Mouse (Mus musculus): ENCODE measurements around the gene Olfr1438-ps1. TPM values are rescaled to one million over a fixed set of nuclear protein-coding genes. Genes with fewer than 3 reads are reported as not detected.
"Not testable (repeated sequence)": the region's sequence is repeated elsewhere in the genome, so short reads cannot be mapped to it uniquely, and the experiment has no call there.

The Olfr1438-ps1 gene
- not detected in 2 replicates for polyA plus RNA-seq (2015; fragmentation: Nextera tagmentation; extraction: Ambion mirVana)

GRCm38 (mm10) chr19:12335810-12336209, at the start of gene Olfr1438-ps1:
Olfr1438-ps1 (minus strand) TSS chr19:12335910.
- WGBS = 85% methylated on average over 3 of the region's 3 CpGs
- H3K4me1 ChIP-seq (replicated peaks; ENCODE audit: insufficient read depth, low read length) = no peaks in the 10 kb centered on the region
- ATAC-seq (replicated peaks; ENCODE audit: low FRiP score, low read depth) = no peak

GRCm38 (mm10) chr19:12374465-12375025, 38.8 kb upstream of the Olfr1438-ps1 start:
- Histone ChIP-seq H3K27me3 (ENCODE audit: insufficient read depth, low read length) (no peaks in the 10 kb centered on the region), H3K27ac (no peak overlapping the region), H3K9ac (ENCODE audit: low read depth, low read length) (no peak overlapping the region), H3K9me3 (replicated peaks; ENCODE audit: low read length) (no peaks in the 10 kb centered on the region), H3K4me1 (replicated peaks; ENCODE audit: insufficient read depth, low read length) (no peaks in the 10 kb centered on the region), H3K4me3 (replicated peaks; ENCODE audit: low read depth, low read length) (no peak overlapping the region), H3K4me2 (ENCODE audit: low read length) (no peak overlapping the region), H3K36me3 (ENCODE audit: insufficient read depth, low read length) (no peaks in the 10 kb centered on the region)
- no peak for TF ChIP-seq CTCF (IDR thresholded peaks at IDR 0.05; ENCODE audit: low read depth)
- no peak for ATAC-seq (replicated peaks; ENCODE audit: low FRiP score, low read depth)
- 60% methylated on average over 2 of the region's 2 CpGs for WGBS
- DNase-seq (ENCODE audit: low spot score) = no peak

More at GRCm38 (mm10) chr19:12335810-12336209, at the start of gene Olfr1438-ps1:
- Histone ChIP-seq H3K9me3 (replicated peaks; ENCODE audit: low read length) (no peaks in the 10 kb centered on the region), H3K4me3 (replicated peaks; ENCODE audit: low read depth, low read length) (no peak within 1 kb of the TSS), H3K27ac (no peak within 1 kb of the TSS), H3K36me3 (ENCODE audit: insufficient read depth, low read length) (no peaks in the 10 kb centered on the region), H3K4me2 (ENCODE audit: low read length) (no peak within 1 kb of the TSS), H3K9ac (ENCODE audit: low read depth, low read length) (no peak within 1 kb of the TSS), H3K27me3 (ENCODE audit: insufficient read depth, low read length) (no peaks in the 10 kb centered on the region)
- no peak for TF ChIP-seq CTCF (IDR thresholded peaks at IDR 0.05; ENCODE audit: low read depth)
- no peak for DNase-seq (ENCODE audit: low spot score)

- Histone ChIP-seq H3K9ac (ENCODE audit: low read depth, low read length) (no peak overlapping the region), H3K4me1 (replicated peaks; ENCODE audit: insufficient read depth, low read length) (no peaks in the 10 kb centered on the region), H3K4me2 (ENCODE audit: low read length) (no peak overlapping the region), H3K27me3 (ENCODE audit: insufficient read depth, low read length) (no peaks in the 10 kb centered on the region), H3K4me3 (replicated peaks; ENCODE audit: low read depth, low read length) (no peak overlapping the region), H3K36me3 (ENCODE audit: insufficient read depth, low read length) (no peaks in the 10 kb centered on the region), H3K9me3 (replicated peaks; ENCODE audit: low read length) (no peaks in the 10 kb centered on the region), H3K27ac (no peak overlapping the region)
- 77% methylated on average over 3 of the region's 3 CpGs for WGBS
- ATAC-seq (replicated peaks; ENCODE audit: low FRiP score, low read depth) (no peak), DNase-seq (ENCODE audit: low spot score) (no peak)
- no peak for TF ChIP-seq CTCF (IDR thresholded peaks at IDR 0.05; ENCODE audit: low read depth)
These were observed 37.3 kb upstream of the Olfr1438-ps1 start for GRCm38 (mm10) chr19:12373004-12373403.

- 74% methylated on average over 2 of the region's 2 CpGs for WGBS
- no peak for DNase-seq (ENCODE audit: low spot score)
- no peaks in the 10 kb centered on the region for H3K27me3 ChIP-seq (ENCODE audit: insufficient read depth, low read length)
These were observed 10.7 kb downstream of the Olfr1438-ps1 start, which contains the start of gene Olfr1437 for GRCm38 (mm10) chr19:12325001-12325400. Olfr1437 (minus strand) TSS chr19:12325101.

GRCm38 (mm10) chr19:12299030-12299429, 36.7 kb downstream of the Olfr1438-ps1 start, which contains the start of gene Olfr1436:
Olfr1436 (minus strand) TSS chr19:12299130.
- not testable (repeated sequence) for H3K4me1 ChIP-seq (replicated peaks; ENCODE audit: insufficient read depth, low read length); H3K27ac ChIP-seq; H3K27me3 ChIP-seq (ENCODE audit: insufficient read depth, low read length); H3K36me3 ChIP-seq (ENCODE audit: insufficient read depth, low read length); H3K9ac ChIP-seq (ENCODE audit: low read depth, low read length); ATAC-seq (replicated peaks; ENCODE audit: low FRiP score, low read depth); H3K4me2 ChIP-seq (ENCODE audit: low read length); H3K9me3 ChIP-seq (replicated peaks; ENCODE audit: low read length); DNase-seq (ENCODE audit: low spot score); H3K4me3 ChIP-seq (replicated peaks; ENCODE audit: low read depth, low read length)
- 75% methylated on average over 1 of the region's 1 CpGs for WGBS

More at GRCm38 (mm10) chr19:12325001-12325400, 10.7 kb downstream of the Olfr1438-ps1 start, which contains the start of gene Olfr1437:
- H3K9ac ChIP-seq (ENCODE audit: low read depth, low read length) = no peak within 1 kb of the TSS
- no peaks in the 10 kb centered on the region for H3K36me3 ChIP-seq (ENCODE audit: insufficient read depth, low read length)
- ATAC-seq (replicated peaks; ENCODE audit: low FRiP score, low read depth) = no peak
- no peak within 1 kb of the TSS for H3K4me3 ChIP-seq (replicated peaks; ENCODE audit: low read depth, low read length)
- TF ChIP-seq CTCF (IDR thresholded peaks at IDR 0.05; ENCODE audit: low read depth) = no peak
- no peak within 1 kb of the TSS for H3K27ac ChIP-seq
- no peaks in the 10 kb centered on the region for H3K4me1 ChIP-seq (replicated peaks; ENCODE audit: insufficient read depth, low read length)
- no peaks in the 10 kb centered on the region for H3K9me3 ChIP-seq (replicated peaks; ENCODE audit: low read length)
- no peak within 1 kb of the TSS for H3K4me2 ChIP-seq (ENCODE audit: low read length)

GRCm38 (mm10) chr19:12292979-12293378, 42.7 kb downstream of the Olfr1438-ps1 start:
- ATAC-seq (replicated peaks; ENCODE audit: low FRiP score, low read depth) = no peak
- Histone ChIP-seq H3K9ac (ENCODE audit: low read depth, low read length) (no peak overlapping the region), H3K4me1 (replicated peaks; ENCODE audit: insufficient read depth, low read length) (no peaks in the 10 kb centered on the region), H3K27ac (no peak overlapping the region), H3K4me3 (replicated peaks; ENCODE audit: low read depth, low read length) (no peak overlapping the region), H3K36me3 (ENCODE audit: insufficient read depth, low read length) (no peaks in the 10 kb centered on the region), H3K27me3 (ENCODE audit: insufficient read depth, low read length) (no peaks in the 10 kb centered on the region), H3K9me3 (replicated peaks; ENCODE audit: low read length) (no peaks in the 10 kb centered on the region), H3K4me2 (ENCODE audit: low read length) (no peak overlapping the region)
- no peak for DNase-seq (ENCODE audit: low spot score)
- TF ChIP-seq CTCF (IDR thresholded peaks at IDR 0.05; ENCODE audit: low read depth) = no peak

- Histone ChIP-seq H3K27me3 (ENCODE audit: insufficient read depth, low read length) (no peaks in the 10 kb centered on the region), H3K4me3 (replicated peaks; ENCODE audit: low read depth, low read length) (no peak within 1 kb of the TSS), H3K36me3 (ENCODE audit: insufficient read depth, low read length) (no peaks in the 10 kb centered on the region), H3K4me2 (ENCODE audit: low read length) (no peak within 1 kb of the TSS), H3K4me1 (replicated peaks; ENCODE audit: insufficient read depth, low read length) (no peaks in the 10 kb centered on the region), H3K9me3 (replicated peaks; ENCODE audit: low read length) (no peaks in the 10 kb centered on the region), H3K27ac (no peak within 1 kb of the TSS), H3K9ac (ENCODE audit: low read depth, low read length) (no peak within 1 kb of the TSS)
- TF ChIP-seq CTCF (IDR thresholded peaks at IDR 0.05; ENCODE audit: low read depth) = no peak
- 57% methylated on average over 2 of the region's 2 CpGs for WGBS
- DNase-seq (ENCODE audit: low spot score) (no peak), ATAC-seq (replicated peaks; ENCODE audit: low FRiP score, low read depth) (no peak)
These were observed 56.2 kb downstream of the Olfr1438-ps1 start, which contains the start of gene Olfr1434 for GRCm38 (mm10) chr19:12279554-12279953. Olfr1434 (plus strand) TSS chr19:12279854.

Other genes with a start within 250 kb of the Olfr1438-ps1 start
- gene Olfr1426, start 243.9 kb downstream of the Olfr1438-ps1 start, polyA plus RNA-seq (2015; fragmentation: Nextera tagmentation; extraction: Ambion mirVana) = not detected in 2 replicates
- gene Olfr1427, start 232.6 kb downstream of the Olfr1438-ps1 start, polyA plus RNA-seq (2015; fragmentation: Nextera tagmentation; extraction: Ambion mirVana) = not detected in 2 replicates
- not detected in 2 replicates for gene Olfr1428, start 220.0 kb downstream of the Olfr1438-ps1 start, polyA plus RNA-seq (2015; fragmentation: Nextera tagmentation; extraction: Ambion mirVana)
- not detected in 2 replicates for gene Olfr76, start 212.7 kb downstream of the Olfr1438-ps1 start, polyA plus RNA-seq (2015; fragmentation: Nextera tagmentation; extraction: Ambion mirVana)
- gene Olfr1555-ps1, start 165.8 kb downstream of the Olfr1438-ps1 start, polyA plus RNA-seq (2015; fragmentation: Nextera tagmentation; extraction: Ambion mirVana) = not detected in 2 replicates
- gene Olfr1431, start 135.3 kb downstream of the Olfr1438-ps1 start, polyA plus RNA-seq (2015; fragmentation: Nextera tagmentation; extraction: Ambion mirVana) = not detected in 2 replicates
- gene Olfr1432, start 103.3 kb downstream of the Olfr1438-ps1 start, polyA plus RNA-seq (2015; fragmentation: Nextera tagmentation; extraction: Ambion mirVana) = not detected in 2 replicates
- not detected in 2 replicates for gene Olfr262, start 94.3 kb downstream of the Olfr1438-ps1 start, polyA plus RNA-seq (2015; fragmentation: Nextera tagmentation; extraction: Ambion mirVana)
- not detected in 2 replicates for gene Olfr235, start 74.9 kb downstream of the Olfr1438-ps1 start, polyA plus RNA-seq (2015; fragmentation: Nextera tagmentation; extraction: Ambion mirVana)
- not detected in 2 replicates for gene Olfr1434, start 56.1 kb downstream of the Olfr1438-ps1 start, polyA plus RNA-seq (2015; fragmentation: Nextera tagmentation; extraction: Ambion mirVana)
- not detected in 2 replicates for gene Olfr1436, start 36.8 kb downstream of the Olfr1438-ps1 start, polyA plus RNA-seq (2015; fragmentation: Nextera tagmentation; extraction: Ambion mirVana)
- gene Olfr1437, start 10.8 kb downstream of the Olfr1438-ps1 start, polyA plus RNA-seq (2015; fragmentation: Nextera tagmentation; extraction: Ambion mirVana) = not detected in 2 replicates
- gene Olfr1440, start 51.4 kb upstream of the Olfr1438-ps1 start, polyA plus RNA-seq (2015; fragmentation: Nextera tagmentation; extraction: Ambion mirVana) = not detected in 2 replicates
- not detected in 2 replicates for gene Olfr1441, start 81.5 kb upstream of the Olfr1438-ps1 start, polyA plus RNA-seq (2015; fragmentation: Nextera tagmentation; extraction: Ambion mirVana)
- not detected in 2 replicates for gene Pfpl, start 92.0 kb upstream of the Olfr1438-ps1 start, polyA plus RNA-seq (2015; fragmentation: Nextera tagmentation; extraction: Ambion mirVana)
- 0.56 and 0.74 TPM in 2 replicates for gene Mpeg1, start 124.9 kb upstream of the Olfr1438-ps1 start, polyA plus RNA-seq (2015; fragmentation: Nextera tagmentation; extraction: Ambion mirVana)
- gene Dtx4, start 165.5 kb upstream of the Olfr1438-ps1 start, polyA plus RNA-seq (2015; fragmentation: Nextera tagmentation; extraction: Ambion mirVana) = 5.0 and 5.6 TPM in 2 replicates
- gene Fam111a, start 209.8 kb upstream of the Olfr1438-ps1 start, polyA plus RNA-seq (2015; fragmentation: Nextera tagmentation; extraction: Ambion mirVana) = 10.7 and 14.6 TPM in 2 replicates

Data from kidney, postnatal 0 days (tissue).